Comparison of ENCODE assay signal across 8 mouse cellular contexts in genomic region chr1:164316697-164317096, GRCm38 (mm10). TPM values are rescaled to one million over a fixed set of nuclear protein-coding genes. Genes with fewer than 3 reads are reported as not detected.
DNase-seq lines count a peak whose midpoint lies in the region; ATAC-seq and TF ChIP-seq lines count a peak whose summit lies in the region.
"Had no signal": no experiment of that assay in that cellular context is flagged by ENCODE, and none has a peak within 500 bp of the region (broad histone marks: within the 10 kb centered on the region; RNA-seq: fewer than 3 reads in every experiment).

No protein-coding gene starts in this region.

- no peak overlapping the region for H3K4me3 ChIP-seq in G1E (ENCODE audit: low read depth, low read length)
- H3K4me3 ChIP-seq: megakaryocyte, embryonic 14.5 days had no signal

- H3K9me3 ChIP-seq in G1E (replicated peaks) = 0 out of 2 replicates have a peak, but pooled peaks cover 2% of the 10 kb centered on the region
- H3K9me3 ChIP-seq: megakaryocyte, embryonic 14.5 days had no signal

- peak; percentile 95 for TF ChIP-seq CTCF in G1E (IDR thresholded peaks at IDR 0.05; ENCODE audit: low read depth, low read length)

- peaks cover 56% of the 10 kb centered on the region for H3K36me3 ChIP-seq in G1E (replicated peaks)

- ATAC-seq in G1E (ENCODE audit: extremely low read depth, insufficient number of reproducible peaks, low FRiP score, poor library complexity, severe bottlenecking) = peak; percentile 69; the same call in 1 of the 2 replicates
- peak; percentile 70 for ATAC-seq in megakaryocyte-erythroid progenitor cell, adult 5-6 weeks (replicated peaks; ENCODE audit: low FRiP score, low TSS enrichment, poor library complexity, severe bottlenecking)

- DNase-seq in G1E (ENCODE audit: low spot score) = peak; percentile 14
- peak; percentile 54 for DNase-seq in adrenal gland, adult 2 months
- peak; percentile 86 for DNase-seq in embryo, embryonic 10.5 days (ENCODE audit: low spot score)
- peak; percentile 36 to 68 for DNase-seq in gastrocnemius, postnatal 4 days (ENCODE audit: low spot score in 2 of 2)
- peak; percentile 90 to 91 for DNase-seq in layer of hippocampus, postnatal 10 days (ENCODE audit: low spot score in 2 of 2)
- peak; percentile 63 for DNase-seq in right cerebral cortex, postnatal 36 days (ENCODE audit: low spot score in 2 of 2)

- no peaks in the 10 kb centered on the region for H3K4me1 ChIP-seq in G1E (ENCODE audit: insufficient read depth, low read depth, low read length)

- H3K27me3 ChIP-seq in G1E (ENCODE audit: insufficient read depth, low read length) = no peaks in the 10 kb centered on the region
- H3K27me3 ChIP-seq: megakaryocyte, embryonic 14.5 days had no signal

RNA-seq across cellular contexts. Expression of gene Blzf1, which starts 9.4 kb away (rescaled TPM):
- 25.7 and 30.6 TPM in 2 replicates for total RNA-seq in G1E (2014; fragmentation: Nextera tagmentation)
- 25.9 and 33.4 TPM in 2 replicates for total RNA-seq in G1E (2017)
- 1.8 and 2.2 TPM in 2 replicates for polyA plus RNA-seq in G1E (2012)
- 10 to 100 TPM; 23.4 to 31.7 TPM for total RNA-seq in adrenal gland, adult 2 months (2021)
- 0.97 and 0.98 TPM in 2 replicates for polyA plus RNA-seq in adrenal gland, adult 2 months (2012; rRNA removed)
- 10 to 100 TPM; 24.5 to 31.2 TPM for total RNA-seq in gastrocnemius, postnatal 4 days (2021)
- total RNA-seq in layer of hippocampus, postnatal 10 days (2021) = 10 to 100 TPM; 25.8 to 29.8 TPM
- 20.3 and 23.3 TPM in 2 replicates for total RNA-seq in megakaryocyte-erythroid progenitor cell, adult 5-6 weeks (2014; fragmentation: Nextera tagmentation)
- total RNA-seq in megakaryocyte-erythroid progenitor cell, adult 5-6 weeks (2017) = 42.8 and 43.0 TPM in 2 replicates

RNA-seq across cellular contexts. Expression of gene Nme7, which starts 12.8 kb away (rescaled TPM):
- total RNA-seq in G1E (2014; fragmentation: Nextera tagmentation) (20.4 and 42.2 TPM in 2 replicates), G1E (2017) (66.3 and 80.5 TPM in 2 replicates)
- 2.1 and 2.5 TPM in 2 replicates for polyA plus RNA-seq in G1E (2012)
- total RNA-seq in adrenal gland, adult 2 months (2021) = 10 to 100 TPM; 14.0 to 21.0 TPM
- 9.2 and 11.7 TPM in 2 replicates for polyA plus RNA-seq in adrenal gland, adult 2 months (2012; rRNA removed)
- total RNA-seq in gastrocnemius, postnatal 4 days (2021) = 1 to 10 TPM; 7.7 to 8.5 TPM
- total RNA-seq in layer of hippocampus, postnatal 10 days (2021) = 10 to 100 TPM; 21.7 to 23.8 TPM
- total RNA-seq in megakaryocyte-erythroid progenitor cell, adult 5-6 weeks (2014; fragmentation: Nextera tagmentation) = 29.0 and 43.7 TPM in 2 replicates
- 62.6 and 67.7 TPM in 2 replicates for total RNA-seq in megakaryocyte-erythroid progenitor cell, adult 5-6 weeks (2017)

RNA-seq across cellular contexts. Expression of gene Ccdc181, which starts 41.3 kb away (rescaled TPM):
- total RNA-seq in G1E (2014; fragmentation: Nextera tagmentation) = 17.4 and 17.6 TPM in 2 replicates
- total RNA-seq in G1E (2017) = 18.2 and 24.9 TPM in 2 replicates
- polyA plus RNA-seq in G1E (2012) = 1.9 and 2.9 TPM in 2 replicates
- 10 to 100 TPM in 1 of 2 experiments, 1 to 10 TPM in 1; 7.7 to 12.3 TPM for total RNA-seq in adrenal gland, adult 2 months (2021)
- 1.6 and 1.7 TPM in 2 replicates for polyA plus RNA-seq in adrenal gland, adult 2 months (2012; rRNA removed)
- 1 to 10 TPM; 5.6 to 5.8 TPM for total RNA-seq in gastrocnemius, postnatal 4 days (2021)
- 10 to 100 TPM; 20.2 TPM for total RNA-seq in layer of hippocampus, postnatal 10 days (2021)
- 12.6 and 14.9 TPM in 2 replicates for total RNA-seq in megakaryocyte-erythroid progenitor cell, adult 5-6 weeks (2014; fragmentation: Nextera tagmentation)
- 25.6 and 38.2 TPM in 2 replicates for total RNA-seq in megakaryocyte-erythroid progenitor cell, adult 5-6 weeks (2017)

Comparison
In these comparisons a context has a peak if more than half of its experiments do, and no peak if none do; other contexts are left out.
1. DNase-seq: peak in every context shown above with its lines; median percentile 90 in layer of hippocampus, postnatal 10 days; 86 in embryo, embryonic 10.5 days; 63 in right cerebral cortex, postnatal 36 days; 54 in adrenal gland, adult 2 months; 52 in gastrocnemius, postnatal 4 days; 14 in G1E.